Mouse (Mus musculus) naive thymus-derived CD4-positive, alpha-beta T cell, adult 5 months (primary cell): ENCODE results near the gene Smyd2. TPM values are rescaled to one million over a fixed set of nuclear protein-coding genes. Genes with fewer than 3 reads are reported as not detected.

ENCODE experiments used
- polyA plus RNA-seq: library from polyadenylated mRNA; unstranded; fragments of 100-300 nt; shearing (Covaris generic); gene quantifications from one replicate; pipeline ENCODE4 v1.2.1, GENCODE M21; 2017

Smyd2 gene
- polyA plus RNA-seq, result 14.0 TPM

DNA sequence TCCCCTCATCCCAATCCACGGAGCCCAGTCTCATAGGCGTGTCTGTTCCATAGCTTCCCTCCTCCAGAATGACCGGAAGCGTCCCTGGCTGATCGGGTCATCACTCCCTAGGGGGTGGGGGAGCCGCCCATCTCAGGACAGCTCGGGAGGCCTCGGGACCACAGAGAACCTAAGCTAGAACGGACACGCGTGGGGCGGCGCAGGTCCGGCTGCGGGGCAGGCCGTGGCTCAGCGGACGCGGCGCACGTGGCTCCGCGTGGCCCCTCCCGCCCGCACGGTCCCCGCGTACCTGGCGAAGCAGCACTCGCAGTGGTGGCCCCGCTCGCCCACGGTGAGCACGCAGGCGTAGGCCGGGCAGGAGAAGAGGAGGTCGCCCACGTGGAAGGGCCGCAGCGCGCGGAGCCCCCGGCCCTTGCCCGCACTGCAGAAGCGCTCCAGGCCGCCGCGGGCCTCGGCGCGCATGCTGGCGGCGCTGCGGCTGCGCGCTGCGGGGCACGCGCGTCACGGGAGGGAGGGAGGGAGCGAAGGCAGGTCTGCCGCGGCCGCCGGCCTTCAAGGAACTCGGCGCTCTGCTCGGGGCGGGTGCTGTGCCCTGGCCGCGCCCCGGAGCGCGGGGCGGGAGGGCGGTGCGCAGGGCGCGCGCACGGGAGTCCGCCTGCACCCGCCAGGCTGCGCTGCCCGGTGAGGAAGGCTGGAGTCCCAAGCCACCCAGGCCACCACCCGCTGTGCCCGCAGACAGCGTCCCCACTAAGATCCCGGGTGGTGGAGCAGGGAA lies at the start of gene Smyd2:
Gene Smyd2, minus strand, starts transcription at position 546 of the 775 bp plus-strand sequence.

Other genes starting within 250 kb of the Smyd2 start
- 0.25 TPM for gene Cenpf, start 234.3 kb downstream of the Smyd2 start, polyA plus RNA-seq
- not detected for gene Ptpn14, start 194.1 kb downstream of the Smyd2 start, polyA plus RNA-seq
- gene Prox1, start 248.4 kb upstream of the Smyd2 start, polyA plus RNA-seq, result not detected